Mouse (Mus musculus): Measurements from ENCODE around the gene Helz. TPM values are rescaled to one million over a fixed set of nuclear protein-coding genes. Genes with fewer than 3 reads are reported as not detected.

Gene Helz
- total RNA-seq, 1 experiment, result 43.5 TPM

DNA sequence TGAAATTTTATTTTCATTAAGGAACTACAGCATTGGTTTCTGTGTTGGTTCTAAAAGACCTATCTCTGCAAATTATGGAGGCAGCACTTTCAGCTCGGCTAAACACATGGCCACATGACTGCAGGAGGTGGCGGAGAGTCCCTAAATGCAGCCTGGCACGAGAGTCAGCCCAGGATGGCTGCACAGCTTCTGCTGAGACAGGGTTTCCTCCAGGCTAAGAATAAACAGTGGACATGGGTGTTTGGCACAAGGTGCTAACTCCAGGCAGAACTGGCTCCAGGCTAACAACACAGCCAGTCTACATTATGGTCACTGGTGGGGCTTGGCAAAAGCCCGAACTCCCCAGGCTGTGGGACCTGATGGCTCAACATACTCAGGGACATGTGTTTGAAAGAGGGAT is 183.2 kb downstream of the Helz start:
- Histone ChIP-seq H3K4me1 (ENCODE audit: control insufficient read depth in 2 of 2, insufficient read depth in 2 of 2, low read length in 2 of 2, poor library complexity in 1 of 2) (0 out of 4 replicates have a peak, but pooled peaks cover 0 to 3% of the 10 kb centered on the region in 2 experiments), H3K36me3 (ENCODE audit: control insufficient read depth, insufficient read depth, low read length, poor library complexity, severe bottlenecking) (no peaks in the 10 kb centered on the region), H3K9me3 (ENCODE audit: control insufficient read depth, insufficient read depth, low read depth, low read length) (no peaks in the 10 kb centered on the region), H3K27ac (ENCODE audit: insufficient read depth, low read depth, low read length, poor library complexity, severe bottlenecking) (no peak overlapping the region), H3K9ac (ENCODE audit: insufficient read depth, low read depth, low read length, poor library complexity, severe bottlenecking) (no peak overlapping the region), H3K4me3 (ENCODE audit: insufficient read depth in 1 of 2, low read depth in 1 of 2, low read length in 2 of 2, poor library complexity in 1 of 2, severe bottlenecking in 1 of 2) (no peak overlapping the region)
- no peak for DNase-seq (ENCODE audit: low read depth, low spot score)
- in situ Hi-C loops (cut with MboI; ENCODE audit: low sequenced_read_pairs in 2 of 2, unreplicated experiment in 2 of 2), result no loop called here
- TF ChIP-seq HCFC1 (IDR thresholded peaks at IDR 0.05; ENCODE audit: borderline replicate concordance, insufficient read depth, low read length), result no peak
- no peak for TF ChIP-seq ZNF384 (IDR thresholded peaks at IDR 0.05; ENCODE audit: low read depth, low read length)
- TF ChIP-seq MAFK (IDR thresholded peaks at IDR 0.05; ENCODE audit: insufficient read depth, low read depth, low read length), result no peak
- no peak for TF ChIP-seq CHD2 (IDR thresholded peaks at IDR 0.05; ENCODE audit: low read depth, low read length)
- TF ChIP-seq ZC3H11A (IDR thresholded peaks at IDR 0.05; ENCODE audit: borderline replicate concordance, low read depth, low read length), result no peak

DNA sequence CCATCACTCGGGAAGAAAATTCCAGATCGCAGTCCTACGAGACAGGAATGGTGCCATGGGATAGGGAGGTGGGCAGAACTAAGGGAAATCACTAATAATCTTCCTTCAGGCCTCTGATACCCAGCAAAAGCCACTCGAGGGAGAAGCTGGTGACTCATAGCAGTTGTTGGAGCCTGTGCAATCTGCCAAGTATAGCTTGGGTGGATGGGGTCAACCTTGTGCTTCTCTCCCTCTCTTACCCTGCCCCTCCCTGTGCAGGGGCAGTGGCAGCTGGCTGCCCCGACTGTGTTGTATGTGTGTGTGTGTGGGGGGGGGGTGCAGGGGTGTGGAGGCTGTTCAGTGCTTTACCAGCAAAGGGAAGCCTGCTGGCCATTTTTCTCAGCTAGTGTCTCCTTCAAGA is 183.8 kb downstream of the Helz start:
- H3K9me3 ChIP-seq (ENCODE audit: control insufficient read depth, insufficient read depth, low read depth, low read length), result no peaks in the 10 kb centered on the region
- in situ Hi-C loops (cut with MboI; ENCODE audit: low sequenced_read_pairs in 2 of 2, unreplicated experiment in 2 of 2), result no loop called here
- TF ChIP-seq ZNF384 (IDR thresholded peaks at IDR 0.05; ENCODE audit: low read depth, low read length) (no peak), MAFK (IDR thresholded peaks at IDR 0.05; ENCODE audit: insufficient read depth, low read depth, low read length) (no peak), ZC3H11A (IDR thresholded peaks at IDR 0.05; ENCODE audit: borderline replicate concordance, low read depth, low read length) (no peak), HCFC1 (IDR thresholded peaks at IDR 0.05; ENCODE audit: borderline replicate concordance, insufficient read depth, low read length) (no peak), CHD2 (IDR thresholded peaks at IDR 0.05; ENCODE audit: low read depth, low read length) (no peak)
- H3K9ac ChIP-seq (ENCODE audit: insufficient read depth, low read depth, low read length, poor library complexity, severe bottlenecking), result no peak overlapping the region
- H3K4me3 ChIP-seq (ENCODE audit: insufficient read depth in 1 of 2, low read depth in 1 of 2, low read length in 2 of 2, poor library complexity in 1 of 2, severe bottlenecking in 1 of 2), result no peak overlapping the region
- H3K4me1 ChIP-seq (ENCODE audit: control insufficient read depth in 2 of 2, insufficient read depth in 2 of 2, low read length in 2 of 2, poor library complexity in 1 of 2), result 0 out of 4 replicates have a peak, but pooled peaks cover 0 to 3% of the 10 kb centered on the region in 2 experiments
- DNase-seq (ENCODE audit: low read depth, low spot score), result no peak
- H3K27ac ChIP-seq (ENCODE audit: insufficient read depth, low read depth, low read length, poor library complexity, severe bottlenecking), result no peak overlapping the region
- H3K36me3 ChIP-seq (ENCODE audit: control insufficient read depth, insufficient read depth, low read length, poor library complexity, severe bottlenecking), result no peaks in the 10 kb centered on the region

DNA sequence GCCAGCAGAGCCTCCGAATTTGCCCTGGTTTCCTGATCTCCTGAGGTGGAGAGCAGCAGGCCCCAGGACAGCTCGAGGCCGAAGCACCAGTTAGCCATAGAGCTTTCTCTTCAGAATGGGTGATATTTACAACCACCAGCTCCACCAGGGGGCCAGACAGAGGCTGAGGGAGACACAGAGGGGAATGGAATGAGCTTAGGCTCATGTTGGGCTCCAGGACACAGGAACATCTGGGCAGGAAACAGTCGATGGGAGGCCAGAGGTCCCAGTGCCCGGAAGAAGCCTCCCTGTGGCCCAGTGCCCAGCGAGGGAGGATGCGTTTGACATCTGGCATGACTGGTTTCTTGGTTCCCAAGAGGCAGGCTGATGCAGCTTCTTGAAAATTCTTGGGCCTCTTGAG is 186.4 kb downstream of the Helz start:
- DNase-seq (ENCODE audit: low read depth, low spot score), result no peak
- Histone ChIP-seq H3K9me3 (ENCODE audit: control insufficient read depth, insufficient read depth, low read depth, low read length) (no peaks in the 10 kb centered on the region), H3K4me1 (ENCODE audit: control insufficient read depth in 2 of 2, insufficient read depth in 2 of 2, low read length in 2 of 2, poor library complexity in 1 of 2) (peaks cover 0 to 7% of the 10 kb centered on the region in 2 experiments; a peak in 1 of 4 replicates), H3K36me3 (ENCODE audit: control insufficient read depth, insufficient read depth, low read length, poor library complexity, severe bottlenecking) (no peaks in the 10 kb centered on the region), H3K9ac (ENCODE audit: insufficient read depth, low read depth, low read length, poor library complexity, severe bottlenecking) (no peak overlapping the region), H3K27ac (ENCODE audit: insufficient read depth, low read depth, low read length, poor library complexity, severe bottlenecking) (no peak overlapping the region), H3K4me3 (ENCODE audit: insufficient read depth in 1 of 2, low read depth in 1 of 2, low read length in 2 of 2, poor library complexity in 1 of 2, severe bottlenecking in 1 of 2) (no peak overlapping the region)
- in situ Hi-C loops (cut with MboI; ENCODE audit: low sequenced_read_pairs in 2 of 2, unreplicated experiment in 2 of 2), result no loop called here
- TF ChIP-seq MAFK (IDR thresholded peaks at IDR 0.05; ENCODE audit: insufficient read depth, low read depth, low read length), result no peak
- no peak for TF ChIP-seq HCFC1 (IDR thresholded peaks at IDR 0.05; ENCODE audit: borderline replicate concordance, insufficient read depth, low read length)
- TF ChIP-seq ZNF384 (IDR thresholded peaks at IDR 0.05; ENCODE audit: low read depth, low read length), result no peak

DNA sequence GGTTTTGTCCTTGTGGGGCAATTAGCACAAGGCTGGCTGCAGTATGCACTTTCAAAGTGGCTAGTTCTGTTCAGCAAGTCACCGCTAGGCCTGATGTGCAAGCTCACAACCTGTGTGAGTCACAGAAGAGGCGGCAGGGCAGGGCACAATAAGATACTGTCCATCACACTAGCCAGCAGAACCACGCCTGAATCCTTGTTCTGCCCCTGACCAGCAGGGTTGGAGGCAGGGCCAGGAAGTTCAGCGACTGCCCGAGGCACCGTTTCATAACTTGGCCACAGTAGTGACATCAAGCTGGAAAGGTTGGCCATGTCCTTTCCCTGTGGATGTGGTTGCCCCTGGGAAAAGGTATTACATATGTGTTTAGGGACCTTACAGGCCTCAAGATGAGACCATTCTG is 190.2 kb downstream of the Helz start:
- Histone ChIP-seq H3K9ac (ENCODE audit: insufficient read depth, low read depth, low read length, poor library complexity, severe bottlenecking) (no peak overlapping the region), H3K4me3 (ENCODE audit: insufficient read depth in 1 of 2, low read depth in 1 of 2, low read length in 2 of 2, poor library complexity in 1 of 2, severe bottlenecking in 1 of 2) (no peak overlapping the region), H3K27ac (ENCODE audit: insufficient read depth, low read depth, low read length, poor library complexity, severe bottlenecking) (no peak overlapping the region), H3K4me1 (ENCODE audit: control insufficient read depth in 2 of 2, insufficient read depth in 2 of 2, low read length in 2 of 2, poor library complexity in 1 of 2) (peaks cover 0 to 7% of the 10 kb centered on the region in 2 experiments; a peak in 1 of 4 replicates), H3K9me3 (ENCODE audit: control insufficient read depth, insufficient read depth, low read depth, low read length) (no peaks in the 10 kb centered on the region), H3K36me3 (ENCODE audit: control insufficient read depth, insufficient read depth, low read length, poor library complexity, severe bottlenecking) (no peaks in the 10 kb centered on the region)
- TF ChIP-seq HCFC1 (IDR thresholded peaks at IDR 0.05; ENCODE audit: borderline replicate concordance, insufficient read depth, low read length) (no peak), ZNF384 (IDR thresholded peaks at IDR 0.05; ENCODE audit: low read depth, low read length) (no peak), ZC3H11A (IDR thresholded peaks at IDR 0.05; ENCODE audit: borderline replicate concordance, low read depth, low read length) (no peak), CHD2 (IDR thresholded peaks at IDR 0.05; ENCODE audit: low read depth, low read length) (no peak), MAFK (IDR thresholded peaks at IDR 0.05; ENCODE audit: insufficient read depth, low read depth, low read length) (no peak)
- DNase-seq (ENCODE audit: low read depth, low spot score), result no peak
- in situ Hi-C loops (cut with MboI; ENCODE audit: low sequenced_read_pairs in 2 of 2, unreplicated experiment in 2 of 2), result no loop called here
